Mouse (Mus musculus) lung, postnatal 25 days (tissue): ENCODE data around the gene Ppm1j.

Experiments
- DNase-seq: peaks from one replicate; pipeline ENCODE4 v3.0.0; 2022; ENCODE audit warnings: low spot score

The Ppm1j gene

GRCm38 (mm10) chr3:104783971-104784500 lies 3.2 kb downstream of the Ppm1j start:
- no peak for DNase-seq

- DNase-seq, result no peak
Observed at GRCm38 (mm10) chr3:104785284-104785683, 4.4 kb downstream of the Ppm1j start.

GRCm38 (mm10) chr3:104788075-104788474 lies 7.2 kb downstream of the Ppm1j start, which contains the start of gene Rhoc:
Gene Rhoc, plus strand, starts transcription at chr3:104788375.
- no peak for DNase-seq

DNA sequence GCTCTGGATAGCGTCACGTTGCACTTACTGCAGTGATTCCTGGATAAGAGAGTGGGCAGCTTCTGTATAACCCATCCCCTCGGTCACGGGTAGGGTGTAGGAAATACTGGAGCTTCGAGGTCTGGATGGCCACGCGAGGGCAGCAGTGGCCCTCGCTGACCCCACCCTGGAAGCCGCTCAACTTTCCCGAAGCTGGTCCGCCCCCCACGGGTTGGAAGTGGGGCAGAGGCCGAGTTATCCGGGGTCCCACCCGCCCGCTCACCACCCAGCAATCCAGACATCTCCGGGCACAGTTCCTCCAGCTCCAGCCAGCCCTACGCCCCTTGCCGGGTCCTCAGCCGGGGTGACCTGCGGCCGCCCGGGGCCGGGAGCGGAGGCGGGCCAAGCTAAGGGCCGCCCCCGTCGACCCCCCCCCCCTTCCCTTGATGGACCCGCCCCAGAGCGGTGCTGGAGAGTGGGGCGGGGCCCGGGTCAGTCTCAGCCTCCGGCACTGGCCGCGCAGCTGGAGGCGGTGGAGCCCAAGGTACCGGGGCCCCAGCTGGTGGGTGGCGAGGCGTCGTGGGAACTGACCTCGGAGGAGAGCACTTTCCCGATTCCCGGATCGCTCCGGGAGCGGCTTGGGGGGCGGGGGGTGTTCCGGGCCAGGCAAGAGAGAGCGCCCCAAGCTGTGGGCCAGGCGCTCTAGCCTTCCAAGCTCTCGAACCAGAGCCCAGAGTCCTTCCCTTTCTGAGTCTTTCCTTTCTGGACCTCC lies 7.9 kb downstream of the Ppm1j start:
- peak; percentile 85 for DNase-seq

GRCm38 (mm10) chr3:104789312-104789605 lies 8.4 kb downstream of the Ppm1j start:
- no peak for DNase-seq

DNA sequence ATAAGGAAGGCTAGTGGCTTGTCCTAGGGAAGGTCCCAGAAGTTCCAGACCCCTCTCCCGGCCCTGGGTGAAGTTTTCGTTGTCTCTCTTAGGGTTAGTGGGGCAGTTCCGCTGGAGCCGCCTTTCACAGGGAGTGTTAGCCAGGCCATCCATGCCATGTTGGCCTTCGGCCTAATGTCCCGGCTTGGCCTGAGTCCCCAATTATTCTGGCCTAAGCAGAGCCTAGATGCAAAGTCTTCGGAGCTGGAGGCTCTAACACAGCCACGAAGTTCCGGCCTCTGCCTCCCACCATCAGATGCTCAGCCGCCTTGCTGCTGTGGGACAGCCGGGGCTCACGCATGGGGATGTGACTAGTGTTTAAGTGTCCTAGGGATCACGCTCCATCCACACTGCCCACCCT lies 9.0 kb downstream of the Ppm1j start:
- no peak for DNase-seq

DNA sequence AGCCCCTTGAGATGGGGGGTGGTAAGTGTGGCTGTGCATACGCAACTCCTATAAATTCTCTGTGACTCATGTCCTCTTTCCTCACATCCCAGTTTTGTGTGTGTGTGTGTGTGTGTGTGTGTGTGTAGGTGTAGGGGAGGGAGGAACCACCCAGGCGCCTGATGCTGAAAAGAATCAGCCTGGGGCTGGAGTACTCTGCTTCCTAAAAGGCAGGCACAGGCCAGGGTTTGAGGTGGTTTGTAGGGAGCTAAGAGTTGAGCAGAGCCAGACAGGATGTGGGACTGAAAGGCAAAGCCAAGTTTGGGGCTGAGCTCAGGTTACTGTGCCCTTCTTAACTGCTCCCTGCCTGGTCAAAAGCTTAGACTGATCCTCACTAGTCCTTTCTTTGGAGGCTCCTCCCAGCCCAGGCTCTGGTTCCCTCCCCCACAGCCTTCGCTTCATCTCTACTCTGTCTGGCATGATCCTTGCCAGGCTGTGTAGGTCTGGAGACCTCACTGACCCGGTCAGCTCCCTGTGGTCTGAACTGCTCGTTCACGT lies 9.6 kb downstream of the Ppm1j start:
- DNase-seq, result no peak

DNA sequence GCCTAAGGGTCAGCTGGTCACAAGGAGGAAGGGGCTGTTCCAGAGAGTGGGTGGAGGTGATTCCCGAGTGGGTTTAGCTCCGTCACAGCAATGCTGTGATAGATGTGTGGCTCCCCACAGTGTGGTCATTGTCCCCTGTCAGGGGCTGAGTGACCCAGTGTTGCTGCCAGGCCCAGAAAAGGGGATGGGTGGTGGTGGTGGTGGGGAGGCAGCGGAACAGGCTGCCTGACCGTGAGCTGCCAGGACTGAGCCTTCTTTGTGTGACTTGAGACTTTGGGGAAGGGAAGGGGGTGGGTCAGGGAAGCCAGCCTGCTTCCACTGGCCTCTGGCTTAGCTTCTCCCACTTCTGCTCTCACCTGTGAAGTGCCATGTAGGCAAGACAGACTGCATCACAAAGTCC lies 10.2 kb downstream of the Ppm1j start:
- DNase-seq, result no peak

DNA sequence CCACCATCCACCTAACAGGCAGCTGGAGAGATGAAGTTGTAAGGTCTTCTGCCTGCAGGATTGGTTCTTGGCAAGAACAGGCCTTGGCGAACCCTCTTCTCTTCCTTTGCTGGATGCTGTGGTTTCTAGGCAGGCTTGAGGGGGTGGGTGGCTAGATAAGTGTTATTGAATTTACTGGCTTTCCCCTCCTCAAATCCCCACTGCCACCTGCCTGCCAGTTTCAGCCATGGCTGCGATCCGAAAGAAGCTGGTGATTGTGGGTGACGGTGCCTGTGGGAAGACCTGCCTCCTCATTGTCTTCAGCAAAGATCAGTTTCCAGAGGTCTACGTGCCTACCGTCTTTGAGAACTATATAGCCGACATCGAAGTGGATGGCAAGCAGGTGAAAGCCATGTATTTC lies 10.8 kb downstream of the Ppm1j start:
- DNase-seq, result no peak

GRCm38 (mm10) chr3:104792360-104793270 lies 11.8 kb downstream of the Ppm1j start:
- DNase-seq, result no peak

GRCm38 (mm10) chr3:104793871-104794828 lies 13.3 kb downstream of the Ppm1j start:
- DNase-seq, result peak; percentile 94

GRCm38 (mm10) chr3:104794953-104795470 lies 14.2 kb downstream of the Ppm1j start:
- DNase-seq, result no peak

GRCm38 (mm10) chr3:104795661-104796340 lies 14.9 kb downstream of the Ppm1j start:
- no peak for DNase-seq

- no peak for DNase-seq
Observed at GRCm38 (mm10) chr3:104796430-104797082, 15.7 kb downstream of the Ppm1j start.

DNA sequence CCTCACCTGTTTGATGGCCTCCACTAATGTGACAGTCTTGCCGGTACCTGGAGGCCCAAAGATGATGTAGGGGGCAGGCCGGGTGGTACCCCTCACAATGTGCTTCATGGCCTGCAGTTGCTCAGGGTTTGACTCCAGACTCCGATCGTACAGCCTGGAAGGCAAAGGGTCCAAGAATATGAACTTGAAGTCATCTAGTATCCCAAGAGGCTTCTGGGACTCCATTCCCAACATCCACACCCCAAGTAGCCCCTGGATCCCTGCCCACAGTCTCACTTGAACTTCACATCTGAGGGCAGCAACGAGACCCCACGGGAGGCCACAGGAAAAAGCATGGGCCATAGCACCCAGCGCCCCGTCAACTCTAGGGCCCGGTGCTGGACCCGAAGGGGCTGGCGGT lies 19.8 kb downstream of the Ppm1j start:
- no peak for DNase-seq

GRCm38 (mm10) chr3:104801481-104801880 lies 20.6 kb downstream of the Ppm1j start:
- DNase-seq, result no peak

DNA sequence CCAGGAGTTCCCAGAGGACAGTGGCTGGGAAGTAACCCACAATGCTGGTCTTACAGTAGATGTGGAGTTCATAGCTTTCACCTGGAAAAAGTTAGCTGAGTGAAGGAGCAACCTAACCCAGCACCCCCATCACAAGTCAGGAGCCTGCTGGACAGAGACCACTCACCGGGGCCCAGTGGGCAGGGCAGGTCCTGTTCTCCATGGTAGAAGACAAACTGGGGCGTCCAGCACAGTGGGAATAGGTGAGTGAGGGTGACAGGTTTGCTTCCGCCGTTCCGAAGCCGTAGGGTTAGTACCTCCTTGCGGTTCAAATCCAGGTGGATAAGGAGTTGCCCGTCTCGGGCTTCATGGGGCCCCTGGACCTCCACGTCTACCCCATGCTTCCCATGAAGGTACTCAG lies 23.5 kb downstream of the Ppm1j start:
- no peak for DNase-seq

GRCm38 (mm10) chr3:104805539-104805938 lies 24.7 kb downstream of the Ppm1j start:
- no peak for DNase-seq

GRCm38 (mm10) chr3:104811752-104812151 lies 30.9 kb downstream of the Ppm1j start:
- no peak for DNase-seq

DNA sequence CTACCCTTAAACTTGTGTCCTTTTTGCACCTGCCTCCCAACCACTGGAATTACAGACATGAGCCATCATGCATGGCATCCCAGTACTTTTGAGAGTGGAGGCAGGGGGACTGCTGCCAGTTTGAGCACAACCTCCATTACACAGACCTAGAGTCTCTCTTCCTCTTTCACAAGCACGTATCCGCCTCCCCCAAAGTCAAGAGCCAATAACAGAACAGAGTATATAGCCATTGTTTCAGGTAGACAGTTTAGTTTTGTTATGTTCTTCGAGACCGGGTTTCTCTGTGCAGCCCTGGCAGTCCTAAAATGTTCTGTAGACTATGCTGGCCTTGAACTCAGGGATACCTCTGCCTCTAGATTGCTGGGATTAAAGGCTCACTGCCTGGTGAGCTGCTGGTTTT lies 31.4 kb downstream of the Ppm1j start:
- DNase-seq, result no peak
